Mouse (Mus musculus): ENCODE measurements around the gene Msmp.
A peak's percentile ranks its signal among the peaks of the same experiment; 100 is the strongest.
"Not testable (repeated sequence)": the region's sequence is repeated elsewhere in the genome, so short reads cannot be mapped to it uniquely, and the experiment has no call there.

The Msmp gene

DNA sequence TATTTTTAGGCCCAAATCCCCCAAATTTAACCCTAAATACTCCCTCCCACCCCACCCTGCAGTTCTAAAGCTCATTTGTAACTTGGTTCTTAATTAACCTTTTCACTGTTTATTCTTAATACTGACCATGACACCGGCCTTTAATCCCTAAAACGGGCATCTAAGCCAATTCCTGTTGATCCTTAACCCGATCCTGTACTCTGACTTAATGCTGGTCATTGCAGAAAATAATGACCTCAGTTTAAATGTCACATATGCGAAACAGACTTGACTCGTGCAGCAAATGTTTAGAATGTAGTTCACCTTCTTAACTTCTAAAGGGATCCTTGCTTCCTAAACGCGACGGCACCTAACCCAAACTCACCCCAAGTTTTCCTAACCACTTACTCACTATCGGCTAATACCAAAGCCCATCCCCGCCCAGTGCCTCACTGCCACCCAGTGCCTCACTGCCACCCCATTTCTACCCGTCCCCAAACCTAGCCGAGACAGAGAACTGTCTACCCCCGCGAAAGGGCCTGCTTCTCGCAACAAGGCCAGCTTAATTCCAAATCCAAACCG is 22.8 kb downstream of the Msmp start:
- DNase-seq (ENCODE audit: low spot score) = no peak

DNA sequence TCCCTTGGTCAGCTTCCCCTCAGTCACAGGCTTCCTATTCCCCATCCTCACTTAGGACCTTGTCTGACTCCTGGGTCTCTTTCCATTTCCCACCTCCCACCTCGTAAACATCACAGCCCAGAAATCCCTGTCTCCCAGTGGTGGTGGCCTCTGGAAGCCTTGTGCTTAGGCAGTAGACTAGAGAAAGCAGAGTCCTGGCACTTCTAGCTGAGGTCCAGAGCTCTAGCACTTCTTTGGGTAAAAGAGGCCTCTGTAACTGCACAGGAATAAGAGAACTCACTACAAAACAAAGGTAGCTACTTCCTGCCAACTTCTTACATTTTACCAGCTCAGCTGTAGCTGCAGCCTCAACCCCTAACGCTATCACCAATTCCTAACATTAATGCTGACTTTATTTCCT is 23.3 kb downstream of the Msmp start:
- no peak for DNase-seq (ENCODE audit: low spot score)

DNA sequence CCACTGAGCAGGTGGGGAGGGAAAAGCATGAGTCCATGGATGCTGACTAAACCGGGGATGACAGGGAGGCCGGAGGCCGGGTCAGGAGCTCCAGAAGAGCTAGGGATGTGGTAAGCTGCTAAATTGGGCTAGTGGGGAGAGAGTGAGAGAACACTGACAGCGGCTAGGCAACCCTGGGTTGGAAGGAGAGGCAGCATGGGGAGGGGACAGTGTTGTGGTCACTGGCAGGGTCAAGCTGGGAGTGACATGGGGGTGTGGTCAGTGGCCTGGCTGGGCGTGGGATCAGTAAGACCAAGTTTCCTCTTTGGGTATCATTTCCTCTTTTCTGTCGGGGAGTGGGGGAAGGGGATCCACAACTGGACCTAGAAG is 24.1 kb downstream of the Msmp start:
- no peak for DNase-seq (ENCODE audit: low spot score)

DNA sequence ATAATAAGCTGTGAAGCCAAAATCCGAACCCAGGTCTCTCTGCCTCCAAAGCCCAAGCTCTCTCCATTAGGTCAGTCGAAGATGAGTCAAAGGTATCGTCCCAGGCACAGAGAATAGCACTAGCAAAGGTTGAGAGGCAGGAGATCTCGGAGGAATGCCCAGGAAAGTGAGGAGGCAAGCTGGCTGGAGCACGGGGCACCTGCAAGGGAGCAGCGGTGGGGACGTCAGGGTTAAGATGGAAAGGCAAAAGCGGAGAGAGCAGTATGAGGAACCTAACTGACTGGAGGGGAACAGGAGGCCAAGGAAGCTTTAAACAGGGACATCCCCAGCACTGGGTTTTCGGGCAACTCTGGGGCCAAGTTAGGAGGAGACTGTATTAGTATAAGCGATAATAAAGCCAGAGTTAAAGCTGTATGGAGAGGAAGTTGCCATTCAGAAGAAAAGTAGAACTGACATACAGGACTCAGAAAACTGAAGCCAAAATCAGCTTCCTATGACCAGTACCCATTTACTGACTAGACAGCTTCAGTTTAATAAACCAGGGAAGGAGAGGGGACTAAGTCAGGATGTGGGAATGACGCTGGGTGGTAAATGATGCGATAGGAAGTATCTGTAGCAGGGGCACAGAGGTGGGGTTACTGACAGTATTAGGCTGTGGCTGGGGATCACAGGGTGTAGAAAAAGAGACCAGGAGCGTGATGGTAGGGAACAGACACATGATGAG is 24.6 kb downstream of the Msmp start:
- DNase-seq (ENCODE audit: low spot score) = no peak

DNA sequence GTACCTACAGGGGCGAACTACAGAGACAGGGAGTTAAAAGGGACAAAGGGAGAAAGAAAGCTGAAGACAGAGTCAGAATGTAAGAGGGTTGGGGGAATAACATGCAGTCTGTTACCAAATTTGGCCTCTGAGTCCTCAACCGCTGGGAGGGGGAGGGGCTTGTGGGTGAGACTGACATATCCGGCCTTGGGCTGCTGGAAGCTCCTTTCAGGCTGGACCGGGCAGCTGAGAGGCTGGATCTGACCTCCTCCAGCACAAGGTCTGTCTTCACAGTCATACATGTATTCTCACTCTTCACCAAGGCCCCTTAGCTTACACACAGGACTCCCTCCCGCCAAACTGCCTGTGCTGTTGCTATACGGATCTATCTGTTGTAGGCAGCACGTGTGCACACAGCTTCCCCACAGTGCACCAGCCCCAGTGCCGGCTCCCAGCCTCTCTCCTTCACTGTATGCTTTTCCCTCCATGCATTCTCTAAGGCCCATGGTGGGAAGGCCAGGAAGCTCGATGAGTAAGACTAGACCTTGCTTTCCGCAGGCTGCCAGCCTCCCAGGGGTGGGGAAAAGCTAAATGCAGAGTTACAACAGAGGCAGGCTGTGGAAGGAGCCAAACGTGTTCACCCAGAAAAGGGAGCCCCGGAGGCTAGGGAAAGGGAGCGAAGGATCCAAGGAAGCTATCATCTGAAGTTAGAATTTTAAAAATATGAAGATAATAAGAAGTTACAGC is 25.5 kb downstream of the Msmp start:
- DNase-seq (ENCODE audit: low spot score) = peak; percentile 39

DNA sequence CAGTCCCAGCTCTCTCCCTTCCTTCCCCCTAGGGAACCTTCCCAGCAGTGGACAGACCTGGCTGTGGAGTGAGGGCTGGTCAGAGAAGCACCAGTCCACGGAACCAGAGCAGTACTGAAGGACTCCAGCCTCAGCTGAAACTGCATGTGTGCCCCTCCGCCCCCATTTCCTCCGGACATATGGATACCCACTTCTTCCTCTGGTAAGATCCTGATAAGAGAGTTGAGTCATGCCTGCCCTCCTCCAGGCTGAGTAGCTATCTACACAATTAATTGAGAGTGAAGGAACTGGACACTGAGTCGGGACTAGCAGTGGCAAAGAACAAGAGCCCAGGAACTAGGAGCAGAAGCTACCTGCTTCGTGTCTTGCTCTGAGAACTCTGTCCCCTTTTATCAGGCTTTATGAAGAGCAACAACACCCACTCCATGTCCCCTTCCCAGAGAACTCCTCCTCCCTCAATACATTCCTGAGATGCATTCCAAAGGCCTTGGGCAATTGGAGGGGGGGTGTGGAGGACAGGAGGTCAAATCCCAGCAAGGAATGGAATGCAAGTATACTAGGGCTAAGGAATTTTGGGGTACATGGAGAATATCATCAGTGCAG is 26.2 kb downstream of the Msmp start:
- DNase-seq (ENCODE audit: low spot score) = no peak

DNA sequence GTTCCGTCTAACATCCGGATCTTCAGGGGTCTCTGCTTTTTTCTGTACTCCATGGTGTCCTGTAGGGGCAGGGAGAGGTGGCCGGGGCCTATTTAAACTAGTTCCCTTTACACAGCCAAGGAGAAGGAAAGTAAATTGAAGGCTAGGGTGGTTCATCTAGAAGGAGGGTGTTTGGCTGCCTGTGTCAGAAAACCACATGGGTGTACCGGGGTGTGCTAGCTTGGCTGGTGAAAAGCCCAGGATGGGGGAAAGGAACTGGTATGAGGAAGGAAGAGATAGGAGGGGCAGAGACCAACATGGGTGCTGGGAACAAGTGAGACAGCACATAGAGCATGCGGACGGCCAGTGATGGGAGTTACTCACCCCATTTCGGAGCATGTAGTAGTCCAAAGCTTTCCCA is 28.4 kb downstream of the Msmp start:
- DNase-seq (ENCODE audit: low spot score) = no peak

DNA sequence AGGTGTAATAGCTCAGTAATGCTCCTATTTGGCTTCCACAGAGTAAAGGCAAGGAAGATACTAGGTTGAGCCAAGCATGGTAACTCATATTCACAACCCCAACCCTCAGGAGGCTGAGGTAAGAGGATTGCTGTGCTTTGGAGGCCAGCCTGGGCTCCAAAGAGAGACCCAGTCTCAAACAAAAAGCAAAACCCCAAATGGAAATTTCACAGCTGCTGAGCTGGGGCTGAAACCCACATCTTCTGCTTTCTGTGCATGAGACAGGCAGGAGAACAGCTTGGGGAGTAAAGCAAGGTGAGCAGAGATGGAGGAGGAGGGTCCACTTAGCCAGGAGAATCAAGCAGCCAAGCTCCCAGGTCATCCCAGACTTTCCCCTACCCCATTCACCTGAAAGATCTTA is 30.4 kb downstream of the Msmp start:
- no peak for DNase-seq (ENCODE audit: low spot score)

DNA sequence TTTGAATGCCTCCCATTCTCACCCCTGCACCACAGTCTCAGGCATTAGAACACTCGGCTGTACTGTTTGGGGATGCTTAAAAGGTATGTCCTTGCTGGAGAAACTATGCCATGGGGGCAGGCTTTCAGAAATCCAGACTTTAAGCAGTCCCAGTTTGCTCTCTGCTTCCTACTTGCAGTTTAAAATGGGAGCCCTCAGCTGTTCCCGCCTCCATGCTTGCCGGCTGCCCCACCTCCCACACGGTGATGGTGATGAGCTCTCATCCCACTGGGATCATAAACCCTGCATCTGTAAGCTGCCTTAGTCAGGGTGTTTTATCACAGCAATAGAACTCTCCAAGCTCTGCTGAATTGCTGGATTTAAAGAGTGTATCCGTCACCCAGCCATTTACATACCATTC is 31.9 kb downstream of the Msmp start:
- no peak for DNase-seq (ENCODE audit: low spot score)

DNA sequence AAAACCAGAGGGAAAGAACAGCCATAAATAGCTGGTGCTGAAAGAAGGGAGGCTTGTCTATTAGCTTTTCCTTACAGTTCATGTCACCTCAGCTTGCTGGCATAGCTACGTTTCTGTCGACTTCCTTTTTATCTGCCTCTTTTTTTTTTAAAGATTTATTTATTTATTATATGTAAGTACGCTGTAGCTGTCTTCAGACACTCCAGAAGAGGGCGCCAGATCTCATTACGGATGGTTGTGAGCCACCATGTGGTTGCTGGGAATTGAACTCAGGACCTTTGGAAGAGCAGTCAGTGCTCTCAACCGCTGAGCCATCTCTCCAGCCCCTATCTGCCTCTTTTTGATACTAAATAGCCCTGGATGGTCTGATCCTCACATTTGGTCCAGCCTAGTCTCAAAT is 32.4 kb downstream of the Msmp start:
- DNase-seq (ENCODE audit: low spot score) = not testable (repeated sequence)

DNA sequence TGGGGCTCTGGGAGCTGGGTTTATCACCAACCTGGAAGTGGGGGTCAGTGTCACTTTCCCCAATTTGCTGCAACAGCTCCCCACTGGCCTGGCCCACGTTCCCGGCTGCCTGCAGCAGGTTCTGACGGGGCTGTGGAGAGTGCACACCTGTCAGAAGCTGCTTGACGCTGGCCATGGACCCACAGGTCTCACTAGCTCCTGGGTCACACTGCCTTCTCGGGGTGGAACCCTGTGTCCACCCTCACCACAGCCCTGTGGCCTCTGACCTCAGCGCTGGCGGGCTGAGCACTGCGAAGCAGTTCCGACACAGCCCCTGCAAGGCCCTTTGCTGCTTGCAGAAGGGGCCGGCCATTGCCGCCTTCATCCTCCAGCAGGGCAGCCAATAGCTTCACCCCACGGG is 35.2 kb downstream of the Msmp start:
- DNase-seq (ENCODE audit: low spot score) = no peak

DNA sequence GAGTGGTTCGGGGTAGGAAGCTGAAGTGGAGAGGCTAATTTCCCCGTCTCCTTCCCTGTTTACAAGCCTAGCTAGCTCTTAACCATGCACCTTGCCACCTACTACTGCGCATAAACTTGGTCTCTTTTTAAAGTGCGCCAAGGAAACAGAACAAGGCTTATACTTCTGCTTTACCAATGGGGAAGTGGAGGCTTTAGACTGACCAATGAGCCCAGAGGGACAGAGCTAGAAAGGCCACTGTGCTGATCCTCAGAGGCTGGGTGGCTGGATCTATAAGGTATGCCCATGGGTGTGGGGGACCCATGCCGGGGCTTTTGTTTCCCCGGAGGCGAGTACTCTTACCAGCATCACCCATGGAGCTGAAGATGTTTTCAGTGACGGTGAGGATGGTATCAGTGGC is 37.1 kb downstream of the Msmp start:
- DNase-seq (ENCODE audit: low spot score) = no peak

DNA sequence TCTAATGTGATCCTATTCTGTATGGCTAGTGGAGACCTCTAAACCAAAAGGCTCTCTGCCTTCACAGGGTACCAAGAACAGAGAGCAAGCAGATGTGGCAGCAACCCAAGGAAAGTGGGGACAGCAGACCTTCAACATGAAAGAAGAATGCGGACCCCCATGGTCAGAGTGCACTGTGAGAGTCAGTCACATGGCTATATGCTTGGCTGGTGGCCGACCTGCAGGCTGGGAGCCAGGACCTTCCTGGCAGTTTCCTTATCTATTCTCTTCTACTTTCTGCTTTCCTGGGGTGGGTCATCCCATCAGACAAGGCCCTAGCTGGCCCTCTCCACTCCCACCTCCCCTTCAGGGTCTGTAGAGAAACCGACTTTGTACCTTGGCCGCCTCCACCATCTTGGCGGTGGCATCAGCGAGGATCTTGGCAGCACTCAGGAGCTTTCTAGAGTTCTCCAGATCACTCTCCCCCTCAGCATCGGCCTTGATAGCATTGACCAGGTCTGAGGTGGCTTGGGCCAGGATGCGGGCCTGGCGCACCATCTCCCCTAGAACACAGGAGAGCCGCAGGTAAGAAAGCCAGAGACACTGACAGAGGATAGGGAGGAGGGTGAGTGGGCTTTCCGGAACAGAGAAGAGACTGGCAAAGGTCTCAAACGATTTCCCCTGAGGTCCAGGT is 37.8 kb downstream of the Msmp start:
- DNase-seq (ENCODE audit: low spot score) = no peak

DNA sequence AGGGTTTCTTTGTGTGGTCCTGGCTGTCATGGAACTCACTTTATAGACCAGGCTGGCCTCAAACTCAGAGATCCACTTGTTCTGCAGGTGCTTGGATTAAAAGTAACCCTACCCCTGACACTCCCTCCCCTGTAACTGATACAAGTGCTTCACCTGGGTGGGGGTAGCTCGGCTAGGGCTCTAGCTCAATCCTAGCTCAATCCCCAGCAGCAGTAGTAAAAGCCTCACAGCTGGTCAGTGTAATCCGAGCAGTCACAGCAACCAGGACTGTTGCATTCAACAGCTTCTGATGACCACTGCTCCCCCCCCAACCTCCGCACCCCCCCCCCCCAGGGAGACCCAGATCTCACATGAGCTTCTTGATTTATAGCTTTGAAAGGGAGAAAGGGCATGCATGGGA is 42.2 kb downstream of the Msmp start:
- DNase-seq (ENCODE audit: low spot score) = no peak

DNA sequence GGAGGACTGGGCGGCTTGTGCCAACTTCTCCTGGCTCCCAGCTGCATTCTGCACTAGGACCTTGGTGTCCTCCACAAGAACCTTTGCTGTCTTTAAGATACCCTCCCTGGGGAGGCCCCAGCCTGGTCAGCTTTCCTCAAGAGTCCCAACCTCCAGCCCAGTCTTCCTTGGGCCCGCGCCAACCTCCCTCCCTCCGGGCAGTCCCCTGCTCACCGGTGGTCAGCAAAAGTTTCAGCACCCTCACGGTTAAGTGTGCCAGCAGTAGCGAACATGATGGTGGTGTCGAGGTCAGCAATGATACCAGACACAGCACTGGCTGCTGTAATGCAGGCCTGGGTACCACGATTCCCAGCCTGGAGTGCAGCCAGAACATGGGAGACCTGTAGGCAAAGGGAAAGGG is 48.3 kb downstream of the Msmp start:
- no peak for DNase-seq (ENCODE audit: low spot score)

DNA sequence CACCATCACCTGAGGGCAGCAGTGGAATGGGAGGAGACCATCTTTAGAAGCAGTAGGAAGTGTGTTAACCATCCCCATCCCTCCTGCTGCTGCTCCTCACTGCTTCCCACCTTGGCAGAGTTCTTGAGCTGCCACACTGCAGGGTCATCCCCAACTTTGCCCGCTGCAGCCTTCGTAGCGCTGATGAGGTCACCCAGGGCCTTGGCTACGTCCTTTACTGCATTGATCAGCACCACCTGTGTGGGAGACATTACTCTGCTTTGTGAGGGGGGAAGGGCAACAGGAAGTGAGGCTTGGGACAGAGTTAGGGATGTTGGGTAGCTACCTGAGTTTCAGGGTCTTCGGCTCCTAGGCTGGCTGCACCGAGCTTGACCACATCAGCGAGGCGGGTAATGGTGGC is 48.7 kb downstream of the Msmp start:
- no peak for DNase-seq (ENCODE audit: low spot score)

DNA sequence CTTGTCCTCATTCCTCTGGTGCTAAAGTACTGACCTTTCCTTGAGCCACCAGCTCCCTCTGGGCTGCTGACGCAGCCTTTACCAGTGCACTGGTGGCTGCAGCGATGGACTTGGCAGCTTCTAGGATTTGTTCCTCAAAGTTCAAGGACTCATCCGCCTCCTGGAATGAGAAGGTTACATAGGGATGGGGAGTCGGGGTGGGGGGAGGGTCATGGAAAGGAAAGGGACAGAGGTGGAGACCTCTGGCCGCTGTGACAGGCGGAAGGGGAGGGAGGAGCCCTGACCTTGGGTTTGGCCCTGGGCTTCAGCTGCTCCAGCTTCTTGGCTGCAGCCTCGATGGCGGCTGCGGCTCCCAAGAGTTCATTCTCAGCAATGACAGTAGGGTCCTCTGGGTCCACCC is 51.0 kb downstream of the Msmp start:
- no peak for DNase-seq (ENCODE audit: low spot score)

Data from urinary bladder, postnatal 10 days (tissue).